Mouse (Mus musculus) testis, adult 2 months (tissue): ENCODE results near the gene Gm28230.

Experiments
- CTCF ChIP-seq: fragments of 200-500 bp; IDR thresholded peaks from 2 replicates; pipeline ENCODE4 v1.5.1; 2012; ENCODE audit warnings: low read depth, mild to moderate bottlenecking, inconsistent platforms, low read length, moderate library complexity; ENCODE audit not compliant: control insufficient read depth, insufficient read depth, insufficient replicate concordance
- POLR2A ChIP-seq: fragments of 200-500 bp; IDR thresholded peaks from 2 replicates; pipeline ENCODE4 v1.6.1; 2012; ENCODE audit warnings: low read depth, mild to moderate bottlenecking, inconsistent platforms, low read length, moderate library complexity; ENCODE audit not compliant: control insufficient read depth

DNA sequence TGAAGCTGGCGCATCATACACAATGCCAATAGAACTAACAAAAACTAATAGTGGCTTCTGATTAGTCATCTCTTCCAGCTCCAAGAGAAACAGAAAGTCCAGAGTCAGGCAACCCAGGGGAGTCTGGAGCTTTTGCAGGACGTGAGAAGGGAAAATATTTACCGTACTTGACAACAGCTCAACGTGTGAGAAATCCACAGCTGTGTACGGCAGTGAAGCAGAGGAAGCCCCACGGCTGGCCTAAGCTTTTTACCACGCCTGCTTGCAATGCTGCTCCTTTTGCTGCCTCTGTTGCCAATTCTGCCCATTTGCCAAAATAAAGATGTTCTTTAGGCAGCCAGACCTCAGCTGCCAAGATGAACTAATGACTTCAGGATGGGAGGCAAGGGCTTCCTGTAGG lies 69.0 kb downstream of the Gm28230 start:
- no peak for TF ChIP-seq POLR2A
- no peak for TF ChIP-seq CTCF
